Mouse (Mus musculus) neural tube, embryonic 12.5 days (tissue): ENCODE results near the gene Cenpa. TPM values are rescaled to one million over a fixed set of nuclear protein-coding genes. Genes with fewer than 3 reads are reported as not detected.

Experiments used
- ATAC-seq: fragments of 200-750 bp; cut with Nextera tagmentation; 2 replicates; pipeline ENCODE4 v1.8.0; 2017; ENCODE audit warnings: low read depth, mild to moderate bottlenecking, moderate TSS enrichment, moderate library complexity; ENCODE audit not compliant: low FRiP score
- H3K27ac ChIP-seq: fragments of 300-500 bp; sonication (generic); 2 replicates; pipeline ENCODE4 v1.5.1; 2016
- H3K27me3 ChIP-seq: fragments of 300-500 bp; sonication (generic); replicated peaks from 2 replicates; pipeline ENCODE4 v1.6.1; 2016; ENCODE audit warnings: mild to moderate bottlenecking
- H3K36me3 ChIP-seq: fragments of 300-500 bp; sonication (generic); 2 replicates; pipeline ENCODE4 v1.6.1; 2016; ENCODE audit warnings: mild to moderate bottlenecking
- H3K4me1 ChIP-seq: fragments of 300-500 bp; sonication (generic); 2 replicates; pipeline ENCODE4 v1.6.1; 2016
- H3K4me2 ChIP-seq: fragments of 300-500 bp; sonication (generic); replicated peaks from 2 replicates; pipeline ENCODE4 v1.6.1; 2016; ENCODE audit warnings: mild to moderate bottlenecking
- H3K4me3 ChIP-seq: fragments of 300-500 bp; sonication (generic); 2 replicates; pipeline ENCODE4 v1.5.1; 2016
- H3K9ac ChIP-seq: fragments of 300-500 bp; sonication (generic); 2 replicates; pipeline ENCODE4 v1.6.1; 2016; ENCODE audit warnings: mild to moderate bottlenecking
- H3K9me3 ChIP-seq: fragments of 300-500 bp; sonication (generic); 2 replicates; pipeline ENCODE4 v1.6.1; 2016; ENCODE audit warnings: mild to moderate bottlenecking
- WGBS: fragments of 180-500 bp; shearing (Covaris S2); methylation state at CpG from one replicate; pipeline ENCODE4 v1.1.7; 2016; 5-methylcytosine and 5-hydroxymethylcytosine counted together
- microRNA-seq: library from miRNA; unstranded; fragments of <30 nt; microRNA quantifications from one replicate; pipeline ENCODE4, GENCODE M21; 2017
- polyA plus RNA-seq: library from polyadenylated mRNA; unstranded; fragments of >200 nt; fragmentation: Nextera tagmentation; extraction: Ambion mirVana; gene quantifications from 2 replicates; pipeline ENCODE4 v1.2.1, GENCODE M21; 2016

Cenpa gene
- polyA plus RNA-seq, 1 experiment from 2014 or later = 210 TPM

GRCm38 (mm10) chr5:30717506-30717905 is 50.9 kb downstream of the Cenpa start:
- no peak for ATAC-seq
- H3K4me3 ChIP-seq = no peak overlapping the region
- peak overlapping the region; percentile 36; the same call in 1 of the 2 replicates for H3K4me2 ChIP-seq
- H3K9ac ChIP-seq = no peak overlapping the region
- no peaks in the 10 kb centered on the region for H3K27me3 ChIP-seq
- no peak overlapping the region for H3K27ac ChIP-seq
- H3K9me3 ChIP-seq = no peaks in the 10 kb centered on the region
- H3K36me3 ChIP-seq = peaks cover 17% of the 10 kb centered on the region; the same call in 1 of the 2 replicates
- WGBS = 89% methylated on average over 4 of the region's 4 CpGs
- peaks cover 28% of the 10 kb centered on the region for H3K4me1 ChIP-seq

GRCm38 (mm10) chr5:30717991-30718703 is 51.6 kb downstream of the Cenpa start:
- Histone ChIP-seq H3K36me3 (peaks cover 17% of the 10 kb centered on the region; the same call in 1 of the 2 replicates), H3K4me1 (peaks cover 26% of the 10 kb centered on the region), H3K27me3 (no peaks in the 10 kb centered on the region), H3K9ac (no peak overlapping the region), H3K4me2 (peak overlapping the region; percentile 36), H3K9me3 (no peaks in the 10 kb centered on the region), H3K4me3 (no peak overlapping the region), H3K27ac (peak overlapping the region; percentile 48; the same call in 1 of the 2 replicates)
- no peak for ATAC-seq
- WGBS = 38% methylated on average over 10 of the region's 10 CpGs

GRCm38 (mm10) chr5:30721935-30722334 is 55.4 kb downstream of the Cenpa start:
- Histone ChIP-seq H3K9me3 (no peaks in the 10 kb centered on the region), H3K36me3 (peaks cover 30% of the 10 kb centered on the region), H3K9ac (no peak overlapping the region), H3K4me2 (no peak overlapping the region), H3K4me1 (peaks cover 16% of the 10 kb centered on the region), H3K27me3 (no peaks in the 10 kb centered on the region), H3K27ac (no peak overlapping the region), H3K4me3 (no peak overlapping the region)
- no peak for ATAC-seq
- WGBS = 86% methylated on average over 8 of the region's 8 CpGs

Small RNA genes within 50 kb of the gene (microRNA-seq; reads per million reads assigned to microRNA genes)
- not detected for gene Mir5625

Other genes with a start within 250 kb of the Cenpa start
- gene Otof, start 204.8 kb upstream of the Cenpa start, polyA plus RNA-seq = 0.20 and 0.28 TPM in 2 replicates
- not detected in 2 replicates for gene 1700001C02Rik, start 200.7 kb upstream of the Cenpa start, polyA plus RNA-seq
- gene Cib4, start 120.9 kb upstream of the Cenpa start, polyA plus RNA-seq = not detected in 2 replicates
- 1.8 and 1.9 TPM in 2 replicates for gene Kcnk3, start 78.6 kb upstream of the Cenpa start, polyA plus RNA-seq
- 25.5 and 25.8 TPM in 2 replicates for gene Slc35f6, start 18.8 kb upstream of the Cenpa start, polyA plus RNA-seq
- 138 and 150 TPM in 2 replicates for gene Dpysl5, start 44.8 kb downstream of the Cenpa start, polyA plus RNA-seq
- 79.8 and 80.1 TPM in 2 replicates for gene Mapre3, start 147.9 kb downstream of the Cenpa start, polyA plus RNA-seq
- gene Tmem214, start 201.2 kb downstream of the Cenpa start, polyA plus RNA-seq = 60.2 and 61.4 TPM in 2 replicates
- gene Agbl5, start 221.9 kb downstream of the Cenpa start, polyA plus RNA-seq = 27.5 and 29.0 TPM in 2 replicates
- 294 and 304 TPM in 2 replicates for gene Ost4, start 241.0 kb downstream of the Cenpa start, polyA plus RNA-seq
- gene Emilin1, start 246.6 kb downstream of the Cenpa start, polyA plus RNA-seq = 63.7 and 75.3 TPM in 2 replicates